Mouse (Mus musculus) midbrain, postnatal 0 days (tissue): Measurements from ENCODE around the gene Sh3pxd2a. TPM values are rescaled to one million over a fixed set of nuclear protein-coding genes. Genes with fewer than 3 reads are reported as not detected.

Source experiments
- ATAC-seq: fragments of 200-750 bp; cut with Nextera tagmentation; 2 replicates; pipeline ENCODE4 v1.8.0; 2017; ENCODE audit warnings: moderate number of reproducible peaks, mild to moderate bottlenecking, moderate TSS enrichment, moderate library complexity; ENCODE audit not compliant: low FRiP score
- DNase-seq: peaks from one replicate; pipeline ENCODE4 v3.0.0-alpha.2; 2015; ENCODE audit warnings: low spot score
- H3K27ac ChIP-seq: fragments of 300-500 bp; sonication (generic); 2 replicates; pipeline ENCODE4 v1.5.1; 2014; ENCODE audit warnings: low read depth, mild to moderate bottlenecking, low read length, mixed read lengths
- H3K27me3 ChIP-seq: fragments of 300-500 bp; sonication (generic); 2 replicates; pipeline ENCODE4 v1.6.1; 2014; ENCODE audit warnings: low read length, control low read depth, mixed read lengths; ENCODE audit not compliant: insufficient read depth
- H3K36me3 ChIP-seq: fragments of 300-500 bp; sonication (generic); 2 replicates; pipeline ENCODE4 v1.6.1; 2014; ENCODE audit warnings: low read length, control low read depth, mixed read lengths; ENCODE audit not compliant: insufficient read depth
- H3K4me1 ChIP-seq: fragments of 300-500 bp; sonication (generic); 2 replicates; pipeline ENCODE4 v1.6.1; 2014; ENCODE audit warnings: mild to moderate bottlenecking, control low read depth, antibody characterized with exemption, low read length, mixed read lengths; ENCODE audit not compliant: insufficient read depth
- H3K4me2 ChIP-seq: fragments of 300-500 bp; sonication (generic); 2 replicates; pipeline ENCODE4 v1.6.1; 2014; ENCODE audit warnings: low read depth, mild to moderate bottlenecking, low read length, mixed read lengths; ENCODE audit not compliant: poor library complexity, severe bottlenecking
- H3K4me3 ChIP-seq: fragments of 300-500 bp; sonication (generic); 2 replicates; pipeline ENCODE4 v1.5.1; 2014; ENCODE audit warnings: low read depth, mild to moderate bottlenecking, low read length, moderate library complexity
- H3K9ac ChIP-seq: fragments of 300-500 bp; sonication (generic); replicated peaks from 2 replicates; pipeline ENCODE4 v1.6.1; 2014; ENCODE audit warnings: mild to moderate bottlenecking, low read length, moderate library complexity, mixed read lengths; ENCODE audit not compliant: poor library complexity, severe bottlenecking
- H3K9me3 ChIP-seq: fragments of 300-500 bp; sonication (generic); 2 replicates; pipeline ENCODE4 v1.6.1; 2016; ENCODE audit warnings: low read length, control low read depth
- CTCF ChIP-seq: IDR thresholded peaks from 2 replicates; pipeline ENCODE4 v1.5.1; 2016; ENCODE audit warnings: antibody characterized with exemption, mild to moderate bottlenecking
- WGBS: fragments of 180-500 bp; shearing (Covaris S2); extraction: QIAGEN DNeasy Blood & Tissue Kit; methylation state at CpG from one replicate; pipeline ENCODE4 v1.1.7; 2014; 5-methylcytosine and 5-hydroxymethylcytosine counted together
- polyA plus RNA-seq: library from polyadenylated mRNA; unstranded; fragments of >200 nt; fragmentation: Nextera tagmentation; extraction: Ambion mirVana; gene quantifications from 2 replicates; pipeline ENCODE4 v1.2.1, GENCODE M21; 2015
- total RNA-seq: library from RNA; depleted of rRNA; stranded (reverse); fragments of >200 nt; gene quantifications from 2 replicates; pipeline ENCODE4 v1.2.3, GENCODE M21; 2014

Gene Sh3pxd2a
- total and polyA plus RNA-seq, 2 experiments from 2014 or later: 1.5 to 21.0 TPM

DNA sequence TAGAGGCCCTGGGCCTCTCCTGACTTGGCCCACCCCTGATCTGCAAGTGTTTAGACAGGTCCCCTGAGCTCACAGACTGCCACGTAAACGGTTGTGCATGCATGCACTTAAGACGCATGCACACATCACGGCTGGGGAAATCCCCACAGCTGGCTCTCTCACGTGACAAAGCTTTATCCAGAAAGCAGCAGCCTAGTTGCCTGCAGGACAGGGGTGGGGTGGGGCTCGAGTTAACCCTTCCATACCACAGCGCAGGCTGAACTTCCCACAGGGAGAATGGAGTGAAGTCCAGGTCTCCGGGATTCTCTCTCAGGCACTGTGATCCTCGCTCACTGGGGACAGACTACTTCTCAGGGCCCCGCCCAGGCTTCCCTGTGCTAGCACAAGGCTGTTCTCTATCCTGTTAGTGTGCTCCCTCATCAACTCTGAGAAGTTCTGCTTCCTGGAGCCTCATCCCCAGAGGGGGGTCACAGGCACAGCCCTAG, 133.4 kb downstream of the Sh3pxd2a start:
- H3K4me2 ChIP-seq: no peak overlapping the region
- H3K4me3 ChIP-seq: no peak overlapping the region
- no peak for TF ChIP-seq CTCF
- peak; percentile 34 for DNase-seq
- H3K36me3 ChIP-seq: no peaks in the 10 kb centered on the region
- no peak overlapping the region for H3K9ac ChIP-seq
- WGBS: 17% methylated on average over 10 of the region's 10 CpGs
- H3K27me3 ChIP-seq: no peaks in the 10 kb centered on the region
- H3K4me1 ChIP-seq: peaks cover 3% of the 10 kb centered on the region; the same call in 1 of the 2 replicates
- no peaks in the 10 kb centered on the region for H3K9me3 ChIP-seq
- no peak overlapping the region for H3K27ac ChIP-seq
- ATAC-seq: no peak

DNA sequence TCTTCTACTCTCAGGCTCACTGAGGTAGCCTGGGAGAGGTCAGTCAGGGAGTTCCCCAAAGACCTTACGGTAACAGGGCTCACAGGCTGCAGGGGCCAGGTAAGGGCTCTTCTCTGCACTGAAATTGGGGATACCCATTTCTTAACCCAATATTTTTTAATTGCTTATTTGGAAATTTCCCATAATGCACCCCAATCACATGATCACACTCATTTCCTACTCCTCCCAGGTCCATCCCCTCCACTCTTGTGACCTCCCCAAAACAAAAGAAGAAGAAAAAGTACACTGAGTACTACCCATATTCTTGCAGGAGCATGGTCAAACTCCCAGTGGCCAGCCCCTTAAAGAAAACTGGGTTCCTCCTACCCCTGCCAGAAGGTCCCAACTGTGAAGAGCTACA, 135.1 kb downstream of the Sh3pxd2a start:
- no peak for ATAC-seq

DNA sequence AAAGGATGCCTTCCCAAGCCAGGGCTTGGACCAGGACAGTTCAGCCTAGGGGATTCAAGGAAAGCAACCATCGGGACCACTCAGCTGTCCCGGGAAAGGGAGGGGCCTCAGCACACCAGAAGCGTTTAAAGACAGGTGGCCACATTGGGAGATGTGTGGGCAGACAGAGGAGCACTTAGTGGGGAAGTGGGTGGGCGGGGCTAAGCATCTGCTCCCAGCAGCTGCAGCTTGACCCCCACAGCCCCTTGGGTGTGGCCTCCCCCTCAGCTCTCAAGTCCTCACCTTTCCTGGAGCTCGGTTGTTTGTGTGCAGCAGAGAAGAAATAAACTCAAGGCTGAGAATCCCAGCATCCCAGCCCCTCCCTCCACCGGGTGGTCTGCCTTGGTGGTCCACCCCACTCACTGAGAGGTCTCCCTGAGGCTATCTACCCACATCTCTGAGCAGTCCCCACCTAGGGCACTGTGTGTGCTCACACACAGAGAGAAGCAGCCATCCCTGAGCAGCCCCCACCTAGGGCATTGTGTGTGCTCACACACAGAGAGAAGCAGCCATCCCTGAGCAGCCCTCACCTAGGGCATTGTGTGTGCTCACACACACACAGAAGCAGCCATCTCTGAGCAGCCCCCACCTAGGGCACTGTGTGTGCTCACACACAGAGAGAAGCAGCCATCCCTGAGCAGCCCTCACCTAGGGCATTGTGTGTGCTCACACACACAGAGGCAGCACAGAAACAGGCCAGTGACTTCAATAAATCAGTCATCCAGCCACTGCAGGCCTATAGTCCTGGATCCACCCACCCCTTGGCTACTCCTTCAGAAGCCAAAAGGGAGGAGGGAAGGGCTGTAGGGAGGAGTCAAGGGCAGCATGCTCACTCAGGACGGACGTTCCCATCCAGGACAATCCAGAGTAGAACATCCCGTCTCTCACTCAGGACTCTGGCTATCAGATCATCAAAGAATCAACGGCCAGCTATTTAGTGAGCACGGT, 136.0 kb downstream of the Sh3pxd2a start:
- DNase-seq (no peak), ATAC-seq (0 out of 2 replicates have a peak, but pooled peaks have one; percentile 13)
- Histone ChIP-seq H3K36me3 (no peaks in the 10 kb centered on the region), H3K4me3 (no peak overlapping the region), H3K27me3 (no peaks in the 10 kb centered on the region), H3K4me1 (peaks cover 3% of the 10 kb centered on the region; the same call in 1 of the 2 replicates), H3K9me3 (no peaks in the 10 kb centered on the region), H3K27ac (no peak overlapping the region), H3K4me2 (no peak overlapping the region), H3K9ac (no peak overlapping the region)
- TF ChIP-seq CTCF: no peak
- WGBS: 38% methylated on average over 11 of the region's 11 CpGs

More for the DNA sequence above, 135.1 kb downstream of the Sh3pxd2a start:
- 95% methylated on average over 1 of the region's 1 CpGs for WGBS
- Histone ChIP-seq H3K9me3 (no peaks in the 10 kb centered on the region), H3K27ac (no peak overlapping the region), H3K4me3 (no peak overlapping the region), H3K9ac (no peak overlapping the region), H3K36me3 (no peaks in the 10 kb centered on the region), H3K4me2 (no peak overlapping the region), H3K27me3 (no peaks in the 10 kb centered on the region), H3K4me1 (peaks cover 3% of the 10 kb centered on the region; the same call in 1 of the 2 replicates)
- TF ChIP-seq CTCF: no peak
- DNase-seq: no peak

DNA sequence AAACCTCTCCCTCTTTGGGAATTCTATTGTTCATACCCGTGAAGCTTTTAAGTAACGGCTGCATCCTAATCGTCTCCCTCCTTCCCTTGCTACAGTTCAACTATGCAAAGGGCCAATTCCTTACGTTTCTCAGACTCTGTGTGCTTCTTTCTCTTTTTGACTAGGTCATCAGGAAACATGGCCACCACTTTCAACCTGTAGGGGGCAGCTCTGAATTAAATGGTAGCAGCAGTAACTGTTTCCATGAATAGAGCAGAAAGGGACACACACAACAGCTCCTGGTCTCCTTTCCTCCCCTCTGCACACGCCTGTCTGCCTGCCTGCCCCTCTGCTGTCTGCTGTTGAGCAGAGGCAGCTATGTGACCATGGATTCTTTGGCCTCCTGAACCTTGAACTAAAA, 138.3 kb downstream of the Sh3pxd2a start:
- Histone ChIP-seq H3K36me3 (no peaks in the 10 kb centered on the region), H3K27me3 (no peaks in the 10 kb centered on the region), H3K9ac (no peak overlapping the region), H3K4me2 (no peak overlapping the region), H3K27ac (no peak overlapping the region), H3K4me3 (no peak overlapping the region), H3K4me1 (peaks cover 2% of the 10 kb centered on the region; the same call in 1 of the 2 replicates), H3K9me3 (no peaks in the 10 kb centered on the region)
- peak; percentile 65 for TF ChIP-seq CTCF
- DNase-seq (no peak), ATAC-seq (no peak)
- 42% methylated on average over 5 of the region's 5 CpGs for WGBS

DNA sequence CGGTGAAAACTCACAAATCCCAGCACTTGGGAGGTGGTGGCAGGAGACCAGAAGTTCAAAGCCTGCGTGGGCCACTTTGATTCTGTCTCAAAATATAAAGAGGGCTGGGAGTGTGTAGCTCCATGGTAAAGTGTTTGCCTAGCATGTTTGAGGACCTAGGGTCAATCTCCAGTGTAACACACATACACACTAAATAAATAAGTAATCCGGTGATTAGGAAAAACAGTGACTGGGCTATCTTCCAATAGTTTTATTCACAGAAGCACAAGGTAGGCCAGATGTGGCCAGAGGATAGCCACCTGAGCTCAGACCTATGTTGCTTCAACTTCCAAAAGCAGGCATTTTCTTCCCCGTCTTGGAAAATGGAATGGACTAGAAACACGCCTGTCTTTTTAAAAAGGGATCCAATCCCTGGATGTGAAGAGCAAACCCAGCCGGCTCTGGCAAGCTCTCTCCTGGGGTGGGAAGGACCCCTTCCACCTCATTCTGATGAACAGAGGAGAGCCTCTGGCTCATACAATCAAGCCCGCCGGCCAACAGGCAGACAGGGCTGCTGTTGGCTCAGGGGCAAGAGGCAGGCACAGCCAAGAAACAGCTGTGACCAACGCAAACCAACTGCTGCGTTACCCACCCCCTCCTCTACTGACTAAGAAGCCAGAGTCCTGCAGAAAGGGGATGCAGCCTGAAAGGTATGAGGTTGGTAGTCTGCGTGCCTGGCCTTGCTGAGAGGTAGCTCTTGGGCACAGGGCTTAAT, 140.9 kb downstream of the Sh3pxd2a start:
- Histone ChIP-seq H3K27ac (no peak overlapping the region), H3K9me3 (no peaks in the 10 kb centered on the region), H3K4me2 (no peak overlapping the region), H3K27me3 (no peaks in the 10 kb centered on the region), H3K4me3 (no peak overlapping the region), H3K36me3 (no peaks in the 10 kb centered on the region), H3K4me1 (no peaks in the 10 kb centered on the region), H3K9ac (no peak overlapping the region)
- ATAC-seq (no peak), DNase-seq (peak; percentile 67)
- no peak for TF ChIP-seq CTCF
- 64% methylated on average over 11 of the region's 11 CpGs for WGBS
